Mouse (Mus musculus) MEL (cell line): ENCODE data around the gene Adam30. TPM values are rescaled to one million over a fixed set of nuclear protein-coding genes. Genes with fewer than 3 reads are reported as not detected.

Source experiments
- DNase-seq: peaks from one replicate; pipeline ENCODE4 v3.0.0; 2011; ENCODE audit warnings: low read depth, low spot score
- H3K27ac ChIP-seq: 2 replicates; pipeline ENCODE4 v1.5.1; 2012; ENCODE audit warnings: low read depth, mild to moderate bottlenecking, control low read depth, low read length, moderate library complexity; ENCODE audit not compliant: control insufficient read depth
- H3K27me3 ChIP-seq, 2 experiments: fragments of 150-350 bp in 1 of 2; sonication (generic) in 1 of 2; 2 replicates each; pipeline ENCODE4 v1.6.1; 2012; ENCODE audit warnings: low read length in 2 of 2, mild to moderate bottlenecking in 2 of 2, improper control_type of control experiment in 1 of 2, moderate library complexity in 1 of 2; ENCODE audit not compliant: insufficient read depth in 2 of 2, control insufficient read depth in 1 of 2
- H3K36me3 ChIP-seq, 2 experiments: 2 replicates each; pipeline ENCODE4 v1.6.1; 2012 to 2014; ENCODE audit warnings: low read length in 2 of 2, improper control_type of control experiment in 1 of 2, inconsistent platforms in 1 of 2, mild to moderate bottlenecking in 1 of 2; ENCODE audit not compliant: insufficient read depth in 2 of 2, control insufficient read depth in 1 of 2
- H3K4me1 ChIP-seq, 2 experiments: fragments of 150-350 bp in 1 of 2; sonication (generic) in 1 of 2; 2 replicates each; pipeline ENCODE4 v1.6.1; 2012; ENCODE audit warnings: low read length in 2 of 2, improper control_type of control experiment in 1 of 2, mild to moderate bottlenecking in 1 of 2; ENCODE audit not compliant: insufficient read depth in 2 of 2, control insufficient read depth in 1 of 2
- H3K4me3 ChIP-seq, 2 experiments: fragments of 150-350 bp in 1 of 2; sonication (generic) in 1 of 2; 2 replicates each; pipeline ENCODE4 v1.5.1; 2012; ENCODE audit warnings: low read depth in 2 of 2, low read length in 2 of 2, mild to moderate bottlenecking in 2 of 2, moderate library complexity in 2 of 2, control low read depth in 1 of 2, improper control_type of control experiment in 1 of 2; ENCODE audit not compliant: control insufficient read depth in 1 of 2, insufficient read depth in 1 of 2
- H3K79me2 ChIP-seq: 2 replicates; pipeline ENCODE4 v1.6.1; 2012; ENCODE audit warnings: mild to moderate bottlenecking, low read length, moderate library complexity; ENCODE audit not compliant: control insufficient read depth, poor library complexity, insufficient read depth
- H3K9ac ChIP-seq: 2 replicates; pipeline ENCODE4 v1.6.1; 2012; ENCODE audit warnings: low read depth, mild to moderate bottlenecking, control low read depth, low read length, moderate library complexity; ENCODE audit not compliant: control insufficient read depth, poor library complexity, severe bottlenecking
- H3K9me3 ChIP-seq: fragments of 150-350 bp; sonication (generic); replicated peaks from 2 replicates; pipeline ENCODE4 v1.6.1; 2012; ENCODE audit warnings: mild to moderate bottlenecking, low read length, improper control_type of control experiment, moderate library complexity; ENCODE audit not compliant: insufficient read depth
- CHD2 ChIP-seq: IDR thresholded peaks from 2 replicates; pipeline ENCODE4 v1.6.1; 2011; ENCODE audit warnings: low read length, improper control_type of control experiment
- CTCF ChIP-seq, 3 experiments: IDR thresholded peaks in 2 of 3; conservative IDR thresholded peaks in 1 of 3; 2 replicates each; pipeline ENCODE4 v1.5.1; 2011 to 2012; ENCODE audit warnings: low read length in 3 of 3, low read depth in 2 of 3, mild to moderate bottlenecking in 2 of 3, improper control_type of control experiment in 1 of 3, inconsistent platforms in 1 of 3, mixed read lengths in 1 of 3, moderate library complexity in 1 of 3; ENCODE audit not compliant: control insufficient read depth in 1 of 3, insufficient read depth in 1 of 3, poor library complexity in 1 of 3, severe bottlenecking in 1 of 3
- ELF1 ChIP-seq: IDR thresholded peaks from 2 replicates; pipeline ENCODE4 v1.6.1; 2014; ENCODE audit warnings: low read depth, mild to moderate bottlenecking, inconsistent platforms, low read length, improper control_type of control experiment, moderate library complexity
- ETS1 ChIP-seq: IDR thresholded peaks from 2 replicates; pipeline ENCODE4 v1.6.1; 2012; ENCODE audit warnings: low read depth, mild to moderate bottlenecking, inconsistent platforms, low read length, improper control_type of control experiment, moderate library complexity
- GABPA ChIP-seq: IDR thresholded peaks from 2 replicates; pipeline ENCODE4 v1.6.1; 2012; ENCODE audit warnings: low read depth, mild to moderate bottlenecking, inconsistent platforms, low read length, improper control_type of control experiment, moderate library complexity
- JUND ChIP-seq: IDR thresholded peaks from 2 replicates; pipeline ENCODE4 v1.6.1; 2011; ENCODE audit warnings: low read depth, mild to moderate bottlenecking, improper control_type of control experiment, low read length
- MAFK ChIP-seq: IDR thresholded peaks from 2 replicates; pipeline ENCODE4 v1.6.1; 2011; ENCODE audit warnings: low read depth, mild to moderate bottlenecking, low read length, improper control_type of control experiment, borderline replicate concordance
- MXI1 ChIP-seq: IDR thresholded peaks from 2 replicates; pipeline ENCODE4 v1.6.1; 2011; ENCODE audit warnings: mild to moderate bottlenecking, low read depth, low read length, improper control_type of control experiment
- POLR2AphosphoS2 ChIP-seq: IDR thresholded peaks from 2 replicates; pipeline ENCODE4 v1.6.1; 2011; ENCODE audit warnings: low read length, improper control_type of control experiment
- POLR2AphosphoS5 ChIP-seq: IDR thresholded peaks from 2 replicates; pipeline ENCODE4 v1.6.1; 2012; ENCODE audit warnings: low read depth, borderline replicate concordance, mild to moderate bottlenecking, inconsistent platforms, low read length, moderate library complexity, mixed read lengths
- RCOR1 ChIP-seq: IDR thresholded peaks from 2 replicates; pipeline ENCODE4 v1.6.1; 2012; ENCODE audit warnings: low read depth, mild to moderate bottlenecking, inconsistent platforms, low read length, improper control_type of control experiment
- SIN3A ChIP-seq: IDR thresholded peaks from 2 replicates; pipeline ENCODE4 v1.6.1; 2012; ENCODE audit warnings: low read length, improper control_type of control experiment, inconsistent platforms
- SMC3 ChIP-seq: IDR thresholded peaks from 2 replicates; pipeline ENCODE4 v1.6.1; 2011; ENCODE audit warnings: low read depth, low read length, improper control_type of control experiment
- TBP ChIP-seq: IDR thresholded peaks from 2 replicates; pipeline ENCODE4 v1.8.0; 2011; ENCODE audit warnings: low read depth, low read length, improper control_type of control experiment
- UBTF ChIP-seq: IDR thresholded peaks from 2 replicates; pipeline ENCODE4 v1.6.1; 2012; ENCODE audit warnings: low read depth, mild to moderate bottlenecking, inconsistent platforms, low read length, improper control_type of control experiment, moderate library complexity, borderline replicate concordance; ENCODE audit not compliant: insufficient read depth
- USF1 ChIP-seq: IDR thresholded peaks from 2 replicates; pipeline ENCODE4 v1.6.1; 2014; ENCODE audit warnings: low read depth, mild to moderate bottlenecking, inconsistent platforms, low read length, improper control_type of control experiment, moderate library complexity
- USF2 ChIP-seq, 2 experiments: IDR thresholded peaks; 2 replicates each; pipeline ENCODE4 v1.6.1; 2011 to 2012; ENCODE audit warnings: improper control_type of control experiment in 2 of 2, low read length in 2 of 2, borderline replicate concordance in 1 of 2, inconsistent platforms in 1 of 2, low read depth in 1 of 2, mild to moderate bottlenecking in 1 of 2; ENCODE audit not compliant: insufficient read depth in 1 of 2
- ZKSCAN1 ChIP-seq: IDR thresholded peaks from 2 replicates; pipeline ENCODE4 v1.6.1; 2012; ENCODE audit warnings: low read depth, mild to moderate bottlenecking, inconsistent platforms, low read length, improper control_type of control experiment, moderate library complexity
- ZMIZ1 ChIP-seq: IDR thresholded peaks from 2 replicates; pipeline ENCODE4 v1.6.1; 2012; ENCODE audit warnings: low read depth, mild to moderate bottlenecking, inconsistent platforms, low read length, improper control_type of control experiment, moderate library complexity
- ZNF384 ChIP-seq: IDR thresholded peaks from 2 replicates; pipeline ENCODE4 v1.6.1; 2012; ENCODE audit warnings: low read depth, mild to moderate bottlenecking, inconsistent platforms, low read length, improper control_type of control experiment
- polyA plus RNA-seq, 2 experiments: library from polyadenylated mRNA; stranded (reverse) in 1 of 2; unstranded in 1 of 2; fragments of >175 nt in 1 of 2; fragments of >200 nt in 1 of 2; gene quantifications; 2 replicates each; pipeline versions ENCODE4 v1.2.1 to v1.2.4; 2012; ENCODE audit warnings: low replicate concordance in 2 of 2, low read depth in 1 of 2; ENCODE audit not compliant: insufficient read length in 2 of 2, insufficient read depth in 1 of 2, missing spikeins in 1 of 2
- total RNA-seq: library from RNA; depleted of rRNA; stranded (reverse); fragments of 300-350 nt; gene quantifications from 2 replicates; pipeline ENCODE4 v1.2.3, GENCODE M21; 2012

Adam30 gene
- total and polyA plus RNA-seq, 3 experiments: not detected

DNA sequence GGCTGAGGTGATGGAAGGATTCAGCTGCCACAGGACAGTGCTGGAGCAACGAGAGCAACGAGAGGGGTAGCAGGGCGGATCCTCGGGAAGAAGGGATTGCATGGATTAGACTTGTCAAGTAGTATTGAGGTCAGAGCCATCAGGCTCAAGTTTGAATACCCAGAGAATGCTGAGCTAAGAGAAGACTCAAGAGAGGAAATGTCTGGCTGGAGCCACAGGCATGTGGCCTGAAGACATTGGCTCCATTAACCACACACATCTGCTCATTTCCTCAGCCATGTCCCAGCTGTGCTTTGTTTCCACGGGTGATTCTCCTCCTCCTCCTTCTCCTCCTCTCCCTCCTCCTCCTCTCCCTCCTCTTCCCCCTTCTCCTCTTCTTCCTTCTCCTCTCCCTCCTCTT, 39.3 kb downstream of the Adam30 start:
- peaks cover 11 to 26% of the 10 kb centered on the region in 2 experiments for H3K27me3 ChIP-seq
- no peaks in the 10 kb centered on the region for H3K36me3 ChIP-seq
- no peaks in the 10 kb centered on the region for H3K9me3 ChIP-seq
- H3K9ac ChIP-seq: no peak overlapping the region
- no peaks in the 10 kb centered on the region for H3K79me2 ChIP-seq
- no peak overlapping the region for H3K27ac ChIP-seq
- TF ChIP-seq ZMIZ1 (no peak), CHD2 (no peak), ZNF384 (no peak), POLR2AphosphoS5 (no peak), SIN3A (no peak), ELF1 (no peak)
- TF ChIP-seq, all 39 proteins: peak for 0
- no peak overlapping the region for H3K4me3 ChIP-seq
- no peaks in the 10 kb centered on the region for H3K4me1 ChIP-seq
- no peak for DNase-seq

DNA sequence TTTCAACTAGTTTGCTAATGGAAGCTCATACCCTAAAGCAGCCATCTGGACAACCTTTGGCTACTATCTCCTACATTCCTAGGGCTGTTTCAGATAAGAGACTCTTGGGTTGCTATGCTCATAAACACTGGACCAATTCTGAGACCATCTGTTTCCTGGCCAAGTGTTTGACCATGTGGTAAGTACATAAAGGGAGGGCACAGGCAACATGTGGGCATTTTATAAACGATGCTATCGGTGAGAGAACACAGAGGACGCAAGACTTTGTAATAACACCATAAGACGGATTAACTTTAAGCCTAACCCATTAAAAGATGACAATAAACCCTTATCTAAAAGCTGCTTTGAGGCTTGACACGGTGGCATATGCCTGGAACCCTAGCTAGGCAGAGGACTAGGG, 42.9 kb downstream of the Adam30 start:
- peaks cover 7 to 12% of the 10 kb centered on the region in 2 experiments; a peak in 3 of 4 replicates for H3K27me3 ChIP-seq
- no peak overlapping the region for H3K27ac ChIP-seq
- TF ChIP-seq POLR2AphosphoS5 (no peak), ETS1 (no peak), ZMIZ1 (no peak), ZKSCAN1 (no peak), CTCF (IDR thresholded peaks at IDR 0.05 in 2 of 3, conservative IDR thresholded peaks at IDR 0.05 in 1 of 3; ENCODE audit: control insufficient read depth in 1 of 3, insufficient read depth in 1 of 3, low read depth in 2 of 3, low read length in 3 of 3, poor library complexity in 1 of 3, severe bottlenecking in 1 of 3) (no peak), SMC3 (no peak), USF1 (no peak), UBTF (no peak), TBP (no peak), MAFK (no peak), POLR2AphosphoS2 (no peak), JUND (no peak), MXI1 (no peak), USF2 (IDR thresholded peaks at IDR 0.05; ENCODE audit: borderline replicate concordance in 1 of 2, insufficient read depth in 1 of 2, low read depth in 1 of 2, low read length in 2 of 2) (no peak), GABPA (no peak), RCOR1 (no peak)
- no peak overlapping the region for H3K9ac ChIP-seq
- H3K36me3 ChIP-seq: no peaks in the 10 kb centered on the region
- H3K4me3 ChIP-seq: no peak overlapping the region
- no peaks in the 10 kb centered on the region for H3K4me1 ChIP-seq
- no peaks in the 10 kb centered on the region for H3K9me3 ChIP-seq
- H3K79me2 ChIP-seq: no peaks in the 10 kb centered on the region
- no peak for DNase-seq
